In the genomic region with DNA sequence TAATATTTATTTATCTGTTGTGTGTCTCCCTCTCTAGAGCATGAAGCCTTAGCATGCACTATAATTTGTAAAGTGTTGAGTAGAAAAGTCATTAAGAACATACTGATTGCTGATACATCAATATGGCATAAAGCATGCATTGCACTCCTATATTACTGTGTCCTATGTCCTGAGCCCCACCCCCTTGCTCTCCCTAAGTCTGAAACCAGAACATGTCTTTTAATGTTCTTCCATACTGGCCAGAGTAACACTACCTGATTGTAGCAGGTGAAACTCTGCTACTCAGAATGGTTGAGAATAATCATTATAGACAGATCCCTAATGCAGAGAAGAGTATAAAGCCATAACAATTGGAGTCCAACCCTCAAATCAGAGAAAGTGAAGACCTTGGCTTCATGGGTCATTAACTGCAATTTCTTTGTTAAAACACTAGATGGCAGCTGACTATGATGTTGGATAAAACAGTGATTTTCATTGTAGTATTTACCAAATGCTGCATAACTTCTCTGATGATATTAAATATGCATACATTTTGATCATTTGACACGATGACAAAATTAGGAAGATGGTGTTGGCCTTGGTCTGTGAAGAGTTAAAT, we compare ENCODE assay signal across 10 mouse cellular contexts. TPM values are rescaled to one million over a fixed set of nuclear protein-coding genes. Genes with fewer than 3 reads are reported as not detected.
DNase-seq lines count a peak whose midpoint lies in the region; ATAC-seq and TF ChIP-seq lines count a peak whose summit lies in the region.
"Had no signal": no experiment of that assay in that cellular context is flagged by ENCODE, and none has a peak within 500 bp of the region (broad histone marks: within the 10 kb centered on the region; RNA-seq: fewer than 3 reads in every experiment).

No protein-coding gene starts in this region.

- no peaks in the 10 kb centered on the region for H3K9me3 ChIP-seq in midbrain, embryonic 12.5 days
- H3K9me3 ChIP-seq: heart, embryonic 13.5 days had no signal

- no peaks in the 10 kb centered on the region for H3K27me3 ChIP-seq in midbrain, embryonic 12.5 days
- no peaks in the 10 kb centered on the region for H3K27me3 ChIP-seq in thymus, adult 2 months (ENCODE audit: control insufficient read depth, insufficient read depth, low read length)
- H3K27me3 ChIP-seq: heart, embryonic 13.5 days had no signal

- DNase-seq in kidney, adult 9 months = peak; percentile 20
- no peak for DNase-seq in kidney, adult 18-20 months
- DNase-seq in ZHBTc4 (ENCODE audit: low read depth, low spot score) = peak; percentile 30
- no peak for DNase-seq in thymus, adult 2 months
- no peak for DNase-seq in right cerebral cortex, postnatal 36 days (ENCODE audit: low spot score in 2 of 2)
- DNase-seq: adrenal gland, adult 2 months; thymus, postnatal 36 days had no signal

- no peak overlapping the region for H3K9ac ChIP-seq in midbrain, embryonic 12.5 days (replicated peaks)
- H3K9ac ChIP-seq: heart, embryonic 13.5 days had no signal

- no peak overlapping the region for H3K4me2 ChIP-seq in midbrain, embryonic 12.5 days (replicated peaks)
- H3K4me2 ChIP-seq: heart, embryonic 13.5 days had no signal

- no peak for TF ChIP-seq POLR2A in thymus, adult 2 months (IDR thresholded peaks at IDR 0.05; ENCODE audit: control insufficient read depth, extremely low read depth, insufficient read depth, low read length, poor library complexity)

- ATAC-seq in CD4-positive, CD25-positive, alpha-beta regulatory T cell, adult 4 months = peak; percentile 75
- ATAC-seq in midbrain, embryonic 12.5 days (ENCODE audit: low FRiP score, low read depth) = peak; percentile 47; the same call in 1 of the 2 replicates

- H3K4me3 ChIP-seq in midbrain, embryonic 12.5 days = no peak overlapping the region
- no peak overlapping the region for H3K4me3 ChIP-seq in thymus, adult 2 months (ENCODE audit: control insufficient read depth, insufficient read depth, low read length)
- H3K4me3 ChIP-seq: heart, embryonic 13.5 days had no signal

- no peaks in the 10 kb centered on the region for H3K36me3 ChIP-seq in midbrain, embryonic 12.5 days
- no peaks in the 10 kb centered on the region for H3K36me3 ChIP-seq in thymus, adult 2 months (ENCODE audit: control insufficient read depth, insufficient read depth, low read length)
- H3K36me3 ChIP-seq: heart, embryonic 13.5 days had no signal

- H3K27ac ChIP-seq in midbrain, embryonic 12.5 days (replicated peaks) = no peak overlapping the region
- H3K27ac ChIP-seq in thymus, adult 2 months (ENCODE audit: control insufficient read depth, insufficient read depth, low read length) = no peak overlapping the region
- H3K27ac ChIP-seq: heart, embryonic 13.5 days had no signal

- no peaks in the 10 kb centered on the region for H3K4me1 ChIP-seq in midbrain, embryonic 12.5 days
- H3K4me1 ChIP-seq in thymus, adult 2 months (replicated peaks; ENCODE audit: control insufficient read depth, insufficient read depth, low read length) = no peaks in the 10 kb centered on the region
- H3K4me1 ChIP-seq: heart, embryonic 13.5 days had no signal

- 12% methylated on average over 1 of the region's 1 CpGs for WGBS in midbrain, embryonic 12.5 days
- 5% methylated on average over 1 of the region's 1 CpGs for WGBS in thymus, adult 2 months

- TF ChIP-seq CTCF in thymus, adult 2 months (IDR thresholded peaks at IDR 0.05; ENCODE audit: borderline replicate concordance, control insufficient read depth, extremely low read depth, insufficient read depth, low read length, poor library complexity) = no peak

RNA-seq across cellular contexts. Expression of gene Cast, which starts 52.9 kb away (rescaled TPM):
- 100 to 1,000 TPM; 236 to 271 TPM for polyA plus RNA-seq in CD4-positive, CD25-positive, alpha-beta regulatory T cell, adult 4 months (2017; shearing (Covaris generic))
- 15.7 and 16.6 TPM in 2 replicates for polyA plus RNA-seq in midbrain, embryonic 12.5 days (2016; fragmentation: Nextera tagmentation; extraction: Ambion mirVana)
- 10.7 and 12.3 TPM in 2 replicates for polyA plus RNA-seq in thymus, adult 2 months (2012; rRNA removed)

Comparison
In these comparisons a context has a peak if more than half of its experiments do, and no peak if none do; other contexts are left out.
1. DNase-seq: peak in kidney, adult 9 months (single experiment) and ZHBTc4 (single experiment); none in kidney, adult 18-20 months (single experiment), thymus, adult 2 months (single experiment) and right cerebral cortex, postnatal 36 days (0 of 2).
2. RNA of gene Cast, which starts 52.9 kb away (polyA plus RNA-seq): 236 to 271 TPM in CD4-positive, CD25-positive, alpha-beta regulatory T cell, adult 4 months; 15.7 to 16.6 TPM in midbrain, embryonic 12.5 days and 10.7 to 12.3 TPM in thymus, adult 2 months; every median in the first group is over 10 times any median in the second.